Mouse (Mus musculus): ENCODE data around the gene Zfp512.

- no peak for TF ChIP-seq CTCF (IDR thresholded peaks at IDR 0.05; ENCODE audit: low read depth, low read length)
- TF ChIP-seq POLR2A (IDR thresholded peaks at IDR 0.05; ENCODE audit: extremely low read depth, insufficient read depth, low read length), result 0 out of 2 replicates have a peak, but pooled peaks have one; percentile 17
Observed at GRCm38 (mm10) chr5:31526354-31527116, 74.3 kb downstream of the Zfp512 start, which contains the start of gene Slc4a1ap.
